Mouse (Mus musculus) cerebellum, adult 11-12 months (tissue): ENCODE results near the gene Crp.

Experiments used
- DNase-seq: peaks from one replicate; pipeline ENCODE4 v3.0.0; 2022

Crp gene

GRCm38 (mm10) chr1:172751241-172751640 is 53.4 kb downstream of the Crp start:
- DNase-seq = no peak

DNA sequence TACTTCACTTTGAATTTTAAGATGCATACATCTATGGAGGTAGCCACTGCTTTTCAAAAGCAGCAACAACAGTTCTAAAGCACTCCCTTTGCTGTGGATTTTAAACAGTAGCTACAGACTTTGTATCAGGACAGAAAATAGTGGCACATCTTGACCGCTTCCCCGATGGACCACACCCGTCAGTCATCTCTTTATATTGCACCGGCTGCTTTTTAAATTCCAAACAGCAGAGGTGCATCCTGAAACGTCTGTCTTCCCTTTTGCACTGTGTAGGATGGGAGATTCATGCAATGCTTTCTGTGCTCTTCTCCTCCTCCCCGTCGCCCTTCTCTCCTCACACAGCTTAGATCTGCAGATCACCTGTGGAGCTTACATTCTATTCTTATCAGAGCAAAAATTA is 57.3 kb downstream of the Crp start:
- DNase-seq = no peak

DNA sequence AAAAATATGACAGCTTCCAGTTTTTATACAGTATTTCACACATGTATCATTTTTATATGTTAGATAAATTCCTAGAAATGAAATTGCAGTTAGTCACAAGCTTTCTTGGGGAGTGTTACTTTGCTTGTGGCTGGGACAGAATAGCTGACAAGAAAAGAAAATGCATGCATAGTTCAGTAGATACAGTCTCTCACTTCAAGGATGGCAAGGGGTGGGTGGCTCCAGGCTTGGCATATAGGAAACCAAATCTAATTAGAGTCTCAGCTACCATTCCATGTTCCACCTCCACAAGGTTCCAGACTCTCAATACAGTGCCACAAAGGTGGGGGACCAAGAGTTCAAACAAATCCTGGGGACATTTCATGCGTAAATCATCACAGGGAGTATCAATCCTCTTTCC is 61.7 kb downstream of the Crp start:
- no peak for DNase-seq

DNA sequence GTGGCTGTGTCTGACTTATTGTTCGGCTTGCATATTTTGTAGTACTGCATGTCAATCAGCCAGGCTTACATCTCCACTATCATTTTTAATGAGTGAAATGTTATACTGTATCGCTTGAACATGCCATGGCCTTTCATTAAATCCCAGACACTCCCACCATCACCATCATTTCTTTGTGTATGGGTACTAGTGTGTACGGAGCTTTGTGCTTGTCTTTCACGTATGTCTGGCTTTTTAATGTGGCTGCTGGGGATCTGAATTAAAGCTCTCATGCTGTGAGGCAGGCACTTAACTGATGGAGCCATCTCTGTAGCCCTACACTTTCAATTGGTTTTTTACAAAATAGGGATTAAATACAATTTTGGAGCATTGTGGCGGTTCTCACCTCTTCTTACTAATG is 81.3 kb downstream of the Crp start:
- no peak for DNase-seq

DNA sequence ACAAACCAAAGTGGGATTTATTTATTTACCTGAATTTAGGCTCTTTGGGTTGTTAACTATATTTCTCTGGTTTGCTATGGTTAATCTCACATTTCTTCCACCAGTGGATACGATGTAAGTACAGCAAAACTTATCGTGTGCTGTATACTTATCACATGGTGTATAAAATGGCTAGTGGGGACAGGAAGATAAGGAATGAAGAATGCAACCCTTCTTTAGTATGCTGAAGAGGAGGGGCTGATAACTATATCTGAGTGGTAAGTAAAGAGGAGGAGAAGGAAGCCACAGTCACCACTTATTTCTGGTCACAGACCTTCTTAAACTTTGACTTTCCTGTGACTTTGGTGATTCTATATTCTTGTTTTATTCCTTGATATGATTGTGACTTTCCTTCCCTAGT is 87.5 kb downstream of the Crp start:
- no peak for DNase-seq

DNA sequence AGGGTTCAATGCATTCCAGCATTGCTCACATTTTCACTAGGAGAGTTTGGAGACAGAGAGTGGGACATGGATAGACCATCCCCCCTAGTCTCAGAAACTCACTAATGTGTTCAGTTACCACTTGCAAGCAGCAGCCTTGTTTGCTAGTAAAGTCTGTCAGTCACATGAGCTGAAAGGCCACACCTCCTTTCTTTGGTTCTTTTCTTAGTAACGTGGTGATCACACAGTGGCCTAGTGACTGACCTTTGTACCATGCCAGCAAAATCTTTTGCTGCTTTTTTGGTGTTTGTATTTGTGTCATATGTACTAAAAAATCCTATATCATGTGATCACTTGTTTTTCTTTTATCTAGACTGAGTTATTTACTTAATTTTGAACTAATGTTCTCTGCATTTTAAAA is 88.0 kb downstream of the Crp start:
- DNase-seq = no peak

DNA sequence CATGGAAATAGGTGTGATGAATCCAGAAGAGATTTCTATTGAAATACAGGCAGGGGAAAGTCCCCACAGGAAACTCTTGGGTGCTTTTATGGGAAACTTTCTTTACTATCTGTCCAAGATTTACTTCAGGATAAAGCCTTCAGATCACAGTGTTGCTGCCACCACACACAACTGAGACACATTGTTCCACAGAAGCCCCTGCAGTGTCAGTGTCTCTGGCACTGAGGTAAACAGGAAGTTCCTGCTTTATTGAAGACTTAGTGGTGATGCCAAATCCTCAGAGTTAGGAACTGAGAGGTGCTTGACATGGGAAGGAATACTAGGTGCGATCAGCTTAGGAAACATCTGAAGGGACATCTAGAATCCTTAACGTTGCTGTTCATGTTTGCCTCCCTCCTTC is 131.1 kb downstream of the Crp start:
- DNase-seq = no peak

DNA sequence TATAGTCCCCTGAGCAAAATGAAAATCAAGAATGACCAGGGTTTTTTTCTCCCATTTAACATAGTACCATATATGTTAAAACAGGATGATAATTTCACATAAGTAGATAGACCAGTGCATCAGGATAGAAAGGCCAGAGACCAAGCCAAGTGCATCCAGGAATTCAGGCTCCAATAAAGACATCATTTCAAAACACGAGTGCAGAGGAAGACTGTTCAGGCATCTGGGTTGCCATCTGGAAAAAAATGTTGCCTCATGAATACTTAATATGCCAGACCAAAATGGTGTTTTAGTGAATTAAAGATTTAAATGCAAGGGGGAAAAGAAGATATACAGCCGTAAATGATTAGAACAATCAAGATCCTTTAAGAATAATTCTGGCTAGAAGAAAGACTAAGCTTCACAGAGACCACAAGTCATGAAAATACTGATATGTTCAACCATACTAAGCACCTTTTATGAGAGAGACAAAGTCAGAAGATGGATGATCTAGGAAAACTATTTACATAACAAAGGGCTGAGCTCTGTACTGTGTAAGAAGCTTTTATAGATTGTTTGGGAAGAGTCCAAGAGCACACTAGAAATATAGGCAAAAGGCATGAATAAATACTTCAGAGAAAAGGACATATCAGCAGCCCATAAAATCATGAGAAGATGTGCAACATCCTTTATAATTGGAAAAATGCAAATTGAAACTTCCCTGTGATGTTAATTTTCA is 149.3 kb downstream of the Crp start:
- no peak for DNase-seq

GRCm38 (mm10) chr1:172848171-172848570 is 150.3 kb downstream of the Crp start:
- no peak for DNase-seq

DNA sequence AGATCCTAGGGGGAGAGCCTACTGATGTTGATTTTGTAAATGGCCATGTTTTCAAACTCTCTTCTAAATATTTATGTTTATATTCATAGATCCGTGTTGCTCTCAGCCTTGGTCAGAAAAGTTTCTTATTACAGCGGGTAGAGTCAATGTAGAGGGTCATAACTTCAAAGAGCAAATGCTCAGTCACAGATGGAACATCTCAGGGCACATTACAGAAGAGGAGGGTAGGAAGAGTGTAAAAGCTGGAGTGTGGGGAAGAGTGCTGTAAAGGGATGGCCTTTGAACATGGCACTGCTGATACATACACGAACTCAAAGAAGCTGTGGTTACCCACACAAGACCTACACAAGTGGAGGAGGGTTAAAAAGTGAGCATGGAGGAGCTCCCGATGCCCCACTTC is 177.4 kb downstream of the Crp start:
- no peak for DNase-seq

DNA sequence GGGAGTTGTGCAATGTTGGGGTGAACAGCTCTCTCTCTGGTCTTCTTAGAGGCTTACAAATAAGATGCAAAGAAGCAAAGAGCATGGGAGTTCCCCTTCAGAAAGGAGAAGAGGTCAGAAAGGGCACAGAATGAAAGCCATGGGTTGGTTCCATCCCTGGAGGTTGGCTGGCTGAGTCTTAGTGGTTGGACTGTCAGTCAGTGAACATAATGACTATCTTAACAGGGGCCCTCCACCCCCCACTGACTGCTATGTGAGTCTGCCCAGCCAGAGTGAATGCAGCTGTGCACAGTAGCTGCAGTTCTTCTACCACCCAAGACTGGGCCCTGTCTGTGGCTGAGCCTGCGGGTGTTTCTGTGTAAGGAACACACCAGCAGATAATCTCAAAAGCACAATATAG is 178.8 kb downstream of the Crp start:
- no peak for DNase-seq
